Mouse (Mus musculus): ENCODE measurements around the gene Cys1. TPM values are rescaled to one million over a fixed set of nuclear protein-coding genes. Genes with fewer than 3 reads are reported as not detected.

Gene Cys1
- total RNA-seq, 2 experiments from 2014 or later = 18.0 to 19.7 TPM

DNA sequence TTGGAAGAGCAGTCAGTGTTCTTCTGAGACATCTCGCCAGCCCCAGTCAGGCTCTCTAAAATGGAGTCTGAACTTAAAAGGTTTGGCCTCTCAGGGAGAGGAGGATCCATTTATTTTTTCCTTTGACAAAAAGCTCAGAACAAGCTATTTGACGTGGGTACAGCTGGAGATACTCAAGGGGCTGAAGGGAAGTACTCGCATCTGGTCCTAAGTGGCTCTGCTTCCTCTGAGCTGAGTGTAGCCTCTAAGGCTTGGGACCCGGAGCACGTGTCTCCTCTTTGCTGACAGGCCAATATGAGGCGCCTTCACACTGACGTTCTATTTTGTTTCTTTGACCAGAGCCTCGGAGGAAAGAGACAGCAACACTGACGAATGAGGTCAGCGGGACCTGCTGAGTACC, 18.0 kb upstream of the Cys1 start:
- no peak for DNase-seq (ENCODE audit: low spot score in 2 of 2)

DNA sequence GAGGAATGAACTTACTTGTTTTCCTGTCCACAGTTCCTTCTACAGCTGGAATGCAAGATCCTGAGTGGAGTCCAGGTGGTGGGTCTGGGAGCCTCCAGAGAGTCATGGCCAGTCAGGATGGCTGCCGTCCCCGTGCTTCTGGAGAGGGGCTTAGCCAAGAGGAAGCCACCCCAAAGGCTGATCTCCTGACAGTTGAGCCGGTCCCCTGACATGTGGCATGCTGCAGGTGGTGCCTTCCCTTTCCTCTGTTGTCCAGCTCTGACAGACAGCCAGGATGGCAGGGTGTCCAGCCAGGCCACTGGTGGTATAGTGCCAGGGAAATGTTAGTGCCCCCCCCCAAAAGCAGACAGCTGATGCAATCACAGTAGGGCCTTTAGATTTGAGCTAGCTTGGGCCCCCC, 16.9 kb upstream of the Cys1 start:
- DNase-seq (ENCODE audit: low spot score in 2 of 2) = no peak

DNA sequence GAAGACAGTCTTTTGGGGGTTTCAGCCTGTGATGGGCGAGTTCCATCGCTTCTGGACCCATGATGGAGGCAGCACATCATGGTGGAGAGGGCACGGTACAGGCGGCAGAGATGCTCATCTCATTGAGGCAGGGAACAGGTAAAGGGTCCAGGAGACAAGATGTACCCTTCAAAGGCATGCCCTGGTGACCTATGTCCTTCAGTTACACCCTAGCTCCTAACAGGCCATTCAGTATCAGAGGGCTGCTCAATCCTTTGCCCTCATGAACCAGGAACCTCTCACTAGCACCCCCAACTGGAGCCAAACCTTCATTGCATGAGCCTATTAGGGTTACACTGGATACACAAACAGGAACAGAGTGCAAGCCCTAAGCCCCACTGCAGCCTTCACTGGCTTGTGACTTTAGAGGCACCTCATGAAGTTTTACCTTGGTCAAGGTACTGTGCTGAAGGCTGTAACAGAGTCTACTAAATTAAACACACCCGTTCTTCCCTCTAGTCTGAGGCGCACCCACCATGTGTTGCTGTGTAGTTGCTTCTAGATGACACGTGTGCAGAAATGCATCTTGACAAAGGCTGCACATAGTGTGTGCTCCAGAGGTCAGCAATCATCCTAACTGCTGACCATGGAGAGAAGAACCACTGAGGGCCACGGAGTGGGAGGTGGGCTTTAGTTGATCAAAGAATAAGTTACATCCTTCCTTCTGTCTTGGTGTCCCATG, 16.0 kb upstream of the Cys1 start:
- no peak for DNase-seq (ENCODE audit: low spot score in 2 of 2)

DNA sequence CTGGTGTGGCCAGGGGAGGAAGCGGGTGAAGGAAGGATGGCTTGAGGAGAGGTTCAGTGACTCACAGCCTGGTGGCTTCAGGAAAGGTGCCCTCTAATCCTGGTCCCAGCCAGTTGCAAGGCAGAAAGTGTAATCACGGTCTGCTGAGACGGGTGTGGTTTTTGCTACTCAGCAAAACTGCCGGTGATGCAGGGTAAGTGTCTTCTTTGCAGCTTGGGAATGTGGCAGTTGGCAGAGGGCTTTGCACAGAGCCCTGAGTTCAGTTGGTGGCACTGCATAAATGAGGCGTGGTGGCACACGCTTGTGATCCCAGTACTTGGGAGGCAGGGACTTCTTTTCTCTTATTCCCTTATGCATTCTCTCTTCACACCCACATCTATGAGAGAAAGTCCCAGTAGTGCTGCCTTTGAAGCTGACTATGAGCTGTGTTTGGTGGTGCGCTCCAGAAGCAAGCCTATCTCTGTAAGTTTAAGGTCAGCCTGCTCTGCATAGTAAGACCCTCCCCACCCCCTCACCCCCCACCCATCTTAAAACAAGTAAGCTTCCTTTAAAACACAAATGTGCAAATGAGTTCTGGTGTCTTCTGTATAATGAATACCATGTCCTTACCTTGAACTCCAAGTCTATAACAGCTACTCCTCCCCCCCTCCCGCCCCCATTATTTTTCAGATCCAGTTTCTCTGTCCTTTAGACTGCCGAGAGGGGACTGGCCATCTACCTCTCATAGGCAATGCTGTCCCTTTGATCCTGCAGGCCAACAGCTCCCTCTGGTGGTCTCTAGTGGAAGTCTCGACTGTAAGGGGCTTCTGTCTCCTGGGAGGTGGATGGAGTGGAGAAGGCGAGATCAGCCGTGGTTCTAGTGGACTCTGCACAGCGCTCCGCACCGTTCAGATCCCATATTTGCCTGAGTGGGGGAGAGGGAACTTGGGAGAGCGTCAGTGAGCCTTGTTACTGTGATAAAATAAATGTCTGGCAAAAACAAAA, 15.2 kb upstream of the Cys1 start:
- DNase-seq (ENCODE audit: low spot score in 2 of 2) = peak; percentile 83 to 92

DNA sequence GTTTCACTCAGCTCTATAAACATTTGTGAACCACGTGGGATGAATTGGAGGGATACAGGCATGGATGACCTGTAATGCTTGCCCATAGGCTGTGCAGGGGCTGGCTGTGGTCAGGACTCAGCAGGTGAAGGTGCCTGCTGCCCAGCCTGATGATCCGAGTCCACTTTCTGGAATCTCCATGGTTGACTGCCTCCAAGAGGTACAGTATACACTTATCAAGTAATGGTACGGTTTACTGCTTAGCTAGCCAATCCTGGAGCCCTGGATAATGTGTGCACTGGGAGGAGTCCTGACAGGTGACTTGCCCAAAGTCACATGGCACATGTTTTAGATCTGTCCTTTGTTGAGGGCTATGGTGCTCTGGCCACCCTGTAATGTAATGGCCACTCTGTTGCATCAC, 8.7 kb upstream of the Cys1 start:
- no peak for DNase-seq (ENCODE audit: low spot score in 2 of 2)

DNA sequence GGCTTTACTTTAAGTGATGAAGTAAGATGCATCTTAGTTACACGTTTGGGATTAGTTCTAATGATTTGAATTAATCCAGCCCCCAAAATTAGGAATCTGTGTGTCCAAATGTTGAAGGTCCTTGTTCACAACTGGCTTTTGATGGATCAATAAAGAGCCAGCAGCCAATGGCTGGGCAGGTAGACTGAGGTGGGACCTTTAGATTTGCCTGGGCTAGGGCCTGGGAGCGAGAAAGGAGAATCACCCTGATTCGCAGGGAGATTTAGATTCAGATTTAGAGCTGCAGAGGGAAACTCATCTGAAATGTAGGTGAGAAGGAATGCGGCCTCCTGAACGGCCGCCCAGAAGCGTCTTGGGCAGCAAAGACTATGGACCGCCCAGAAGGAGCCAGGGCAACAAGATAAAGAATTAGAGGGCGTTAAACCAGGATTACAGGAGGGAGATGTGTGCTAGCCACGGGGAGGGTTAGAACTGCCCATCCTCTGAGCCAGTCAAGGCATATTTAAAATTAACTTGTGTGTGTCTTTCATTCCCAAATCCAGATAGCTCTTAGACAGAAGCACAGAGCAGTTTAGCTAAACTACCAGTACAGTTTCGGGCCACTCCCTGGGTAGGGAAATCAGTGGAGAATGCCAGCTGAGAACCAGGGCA, 5.2 kb upstream of the Cys1 start:
- no peak for DNase-seq (ENCODE audit: low spot score in 2 of 2)

DNA sequence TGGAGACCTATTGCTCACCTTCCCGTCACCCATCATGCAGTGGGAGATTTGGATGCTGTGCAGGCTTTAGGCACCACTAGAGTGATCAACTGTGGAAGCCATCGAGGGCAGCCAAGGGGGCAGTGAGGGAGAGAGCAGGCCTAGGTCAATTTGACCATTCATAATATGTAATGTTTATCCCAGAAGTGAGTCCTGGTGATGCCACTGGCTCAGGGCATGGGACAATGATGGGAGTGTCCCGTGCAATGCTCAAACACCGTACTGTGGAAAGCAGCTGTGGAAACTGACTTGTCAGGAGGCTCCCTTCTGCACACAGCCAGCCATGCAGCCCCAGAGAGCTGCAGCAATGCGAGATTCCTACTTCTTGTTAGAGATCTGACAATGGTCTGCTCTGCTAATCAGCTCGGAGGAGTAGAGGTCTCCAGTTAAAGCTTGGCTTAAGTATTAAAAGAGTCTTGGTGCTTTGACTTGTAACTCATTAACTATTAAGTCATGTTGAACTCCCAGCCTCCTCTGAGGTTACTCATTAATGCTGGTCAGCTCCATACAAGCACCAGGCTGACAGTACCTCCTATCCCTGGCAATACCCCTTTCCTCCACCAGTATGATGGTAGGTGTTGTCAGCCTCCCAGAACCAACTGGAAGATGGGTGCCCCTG, 4.6 kb upstream of the Cys1 start:
- no peak for DNase-seq (ENCODE audit: low spot score in 2 of 2)

DNA sequence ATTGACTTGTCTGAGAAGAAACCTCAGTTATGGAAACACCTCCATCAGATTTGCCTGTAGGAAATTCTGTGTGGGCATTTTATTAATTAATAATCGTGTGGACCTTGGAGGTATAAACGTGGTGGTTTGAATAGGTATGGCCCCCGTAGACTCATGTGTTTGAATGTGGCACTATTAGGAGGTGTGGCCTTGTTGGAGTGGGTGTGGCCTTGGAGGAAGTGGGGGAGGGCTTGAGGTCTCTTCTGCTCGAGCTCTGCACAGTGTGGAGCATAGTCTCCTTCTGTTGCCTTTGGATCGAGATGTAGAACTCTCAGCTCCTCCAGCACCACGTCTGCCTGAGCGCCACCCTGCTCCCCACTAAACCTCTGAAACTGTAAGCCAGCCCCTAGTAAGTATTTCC, 1.8 kb upstream of the Cys1 start:
- no peak for DNase-seq (ENCODE audit: low spot score in 2 of 2)

DNA sequence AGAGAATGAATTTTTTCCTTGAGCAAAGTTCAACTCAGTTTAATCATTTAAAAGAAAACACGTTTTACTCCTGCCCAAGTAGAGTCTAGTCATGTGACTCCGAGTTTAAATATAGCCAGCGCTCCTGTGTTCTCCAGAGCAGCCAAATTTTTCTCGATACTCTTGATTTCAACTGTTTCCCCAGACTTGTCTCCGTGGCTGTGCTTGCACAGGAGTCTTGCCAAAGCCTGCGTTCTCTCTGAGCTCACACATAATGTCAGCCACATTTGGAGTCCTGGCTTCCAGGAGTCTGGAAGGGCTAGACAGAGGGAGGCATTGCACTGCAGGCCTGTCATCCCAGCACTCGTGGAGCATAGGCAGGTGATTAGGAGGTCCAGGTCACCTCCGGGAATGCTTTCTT, 950 bp upstream of the Cys1 start:
- peak; percentile 32 to 44 for DNase-seq (ENCODE audit: low spot score in 2 of 2)

DNA sequence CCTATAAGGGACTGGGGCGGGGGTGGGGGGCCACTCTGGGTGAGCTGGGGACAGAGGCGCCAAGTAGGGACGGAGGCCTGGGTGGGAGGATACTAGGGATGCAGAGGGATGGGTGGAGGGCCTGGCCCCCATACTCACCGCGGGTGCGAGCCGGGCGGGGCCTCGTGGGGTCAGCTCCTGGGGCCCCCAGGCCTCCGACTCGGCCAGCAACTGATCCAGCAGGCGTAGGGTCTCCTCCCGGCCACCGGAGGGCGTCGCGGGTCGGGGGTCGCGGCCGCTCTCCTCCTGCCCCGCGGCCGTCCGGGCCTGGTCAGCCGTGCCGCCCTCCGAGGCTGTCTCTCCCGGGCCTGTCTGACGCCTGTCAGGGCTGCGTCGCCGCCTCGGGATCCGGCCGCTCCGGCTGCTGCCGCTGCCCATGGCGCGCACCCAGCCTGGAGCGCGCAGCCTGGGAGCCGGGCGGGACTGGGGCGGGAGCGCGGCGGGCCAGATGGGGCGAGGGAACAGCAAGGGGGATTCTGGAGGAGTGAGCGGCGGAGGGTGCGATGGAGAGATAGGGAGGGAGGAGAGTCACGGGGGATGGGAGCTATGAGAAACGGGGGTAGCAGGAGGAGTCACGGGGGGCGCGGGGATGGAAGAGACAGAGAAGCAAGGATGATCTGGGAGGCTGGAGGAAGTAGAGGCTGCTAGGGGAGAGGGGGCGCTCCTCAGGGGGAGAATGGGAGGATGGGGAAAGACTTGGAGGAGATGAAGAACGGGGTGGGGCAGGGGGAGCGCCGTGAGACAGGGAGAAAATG, 924 bp downstream of the Cys1 start:
- peak; percentile 29 to 54 for DNase-seq (ENCODE audit: low spot score in 2 of 2)

DNA sequence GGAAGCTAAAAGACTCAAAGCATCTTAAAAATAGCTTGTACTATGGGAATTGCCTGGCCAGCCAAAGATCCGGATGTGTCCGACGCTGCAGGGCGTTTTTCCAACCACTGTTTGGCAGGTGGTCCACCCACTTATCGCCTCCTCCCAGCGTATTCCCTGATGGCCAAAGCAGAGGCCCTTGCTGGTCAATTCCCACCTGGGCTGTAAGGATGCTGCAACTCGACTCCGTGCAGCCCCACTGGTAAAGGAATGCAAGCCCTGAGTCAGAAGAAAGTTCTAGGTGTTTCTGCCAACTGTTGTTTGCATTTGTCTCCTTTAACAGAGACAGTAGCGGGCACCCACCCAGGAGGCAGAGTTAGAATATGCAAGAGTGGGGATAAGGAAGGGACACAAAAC, 1.5 kb downstream of the Cys1 start:
- DNase-seq (ENCODE audit: low spot score in 2 of 2) = peak; percentile 38 to 52

DNA sequence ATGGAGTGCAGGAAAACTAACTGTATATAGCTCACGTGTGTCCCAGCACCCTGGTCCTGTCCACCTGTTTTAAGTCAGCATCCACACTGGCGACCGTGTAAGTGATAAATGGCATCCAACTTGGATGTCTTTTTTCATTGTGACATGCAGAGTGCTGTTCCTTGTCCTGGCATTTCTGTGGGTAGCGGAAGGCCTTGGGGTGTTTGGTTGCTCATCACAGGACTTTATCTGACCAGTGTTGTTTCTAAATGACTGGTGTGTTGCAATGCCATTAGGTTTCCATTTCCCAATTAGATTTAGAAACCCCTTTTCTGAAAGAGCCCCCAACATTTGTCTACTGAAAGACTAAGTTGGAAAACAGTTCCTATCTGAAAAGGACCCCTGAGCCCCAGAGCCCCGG, 19.5 kb downstream of the Cys1 start:
- no peak for DNase-seq (ENCODE audit: low spot score in 2 of 2)

DNA sequence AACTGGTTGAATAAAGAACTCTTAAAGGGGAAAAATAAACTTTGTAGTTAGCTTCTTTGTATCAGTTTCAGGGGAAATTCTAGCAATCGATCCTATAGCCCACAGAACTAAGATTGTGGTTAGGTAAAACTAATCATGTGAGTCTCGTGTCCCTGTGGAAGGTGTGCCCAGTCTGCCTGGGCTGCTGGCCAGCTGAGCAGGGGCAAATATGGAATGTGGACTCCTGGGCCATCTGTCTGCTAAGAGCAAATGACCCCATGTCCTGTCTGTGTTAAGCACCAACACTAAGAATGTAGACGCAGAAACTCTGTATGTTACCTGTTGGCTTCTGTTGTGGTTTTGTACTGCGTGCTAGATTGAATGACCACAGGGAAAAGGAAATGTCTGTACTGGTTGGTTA, 20.5 kb downstream of the Cys1 start:
- no peak for DNase-seq (ENCODE audit: low spot score in 2 of 2)

DNA sequence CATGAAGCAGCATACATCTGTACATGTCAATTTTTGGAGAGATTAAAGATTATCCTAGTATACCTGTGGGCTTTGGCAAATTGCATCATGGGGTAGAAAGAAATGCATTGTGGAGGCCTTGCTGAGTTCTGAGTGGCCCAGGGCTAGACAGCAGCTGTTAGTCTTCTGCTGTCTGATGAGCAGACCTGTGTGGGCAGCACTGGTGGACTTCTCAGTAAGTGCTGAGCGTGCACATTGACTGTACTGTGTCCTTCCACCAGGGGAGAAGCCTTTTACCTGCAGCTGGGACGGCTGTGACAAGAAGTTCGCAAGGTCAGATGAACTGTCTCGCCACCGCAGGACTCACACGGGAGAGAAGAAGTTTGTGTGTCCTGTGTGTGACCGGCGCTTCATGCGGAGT, 21.7 kb downstream of the Cys1 start:
- DNase-seq (ENCODE audit: low spot score in 2 of 2) = no peak

DNA sequence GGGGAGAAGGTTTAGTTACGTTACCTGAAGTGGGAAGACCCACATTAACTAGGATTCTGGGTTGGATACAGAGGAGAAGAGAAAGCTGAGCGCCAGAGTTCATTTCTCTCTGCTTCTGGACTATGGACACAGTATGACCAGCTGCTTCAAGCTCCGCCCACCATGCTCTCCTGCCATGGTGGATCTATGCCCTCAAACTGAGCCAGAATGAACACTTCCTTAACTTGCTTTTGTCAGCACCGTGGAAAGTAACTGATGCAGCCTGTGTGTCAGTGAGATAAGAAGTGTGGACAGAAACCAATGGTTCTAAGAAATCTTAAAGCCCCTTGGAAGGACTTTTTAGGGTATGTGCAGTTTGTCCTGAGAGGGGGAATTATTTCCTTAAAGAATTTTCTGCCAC, 22.6 kb downstream of the Cys1 start:
- DNase-seq (ENCODE audit: low spot score in 2 of 2) = no peak

DNA sequence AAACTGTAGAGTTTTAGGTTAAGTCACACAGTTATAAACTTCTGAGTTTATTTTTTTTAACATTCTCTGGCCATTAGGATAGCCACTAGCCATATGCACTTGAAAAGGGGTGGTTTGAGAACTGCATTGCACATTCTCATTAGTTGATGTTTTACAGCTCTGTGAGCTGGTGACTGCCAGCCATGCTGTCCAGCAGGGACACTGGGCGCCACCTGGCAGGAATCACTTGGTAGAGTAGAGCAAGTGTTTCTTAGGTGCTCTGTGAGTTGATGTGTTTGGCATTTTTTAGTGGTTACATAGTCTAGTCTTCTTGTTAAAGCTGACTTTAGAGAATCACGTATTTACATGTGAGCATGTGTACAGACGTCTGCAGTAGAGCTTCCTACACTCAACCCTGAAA, 25.2 kb downstream of the Cys1 start:
- DNase-seq (ENCODE audit: low spot score in 2 of 2) = no peak

DNA sequence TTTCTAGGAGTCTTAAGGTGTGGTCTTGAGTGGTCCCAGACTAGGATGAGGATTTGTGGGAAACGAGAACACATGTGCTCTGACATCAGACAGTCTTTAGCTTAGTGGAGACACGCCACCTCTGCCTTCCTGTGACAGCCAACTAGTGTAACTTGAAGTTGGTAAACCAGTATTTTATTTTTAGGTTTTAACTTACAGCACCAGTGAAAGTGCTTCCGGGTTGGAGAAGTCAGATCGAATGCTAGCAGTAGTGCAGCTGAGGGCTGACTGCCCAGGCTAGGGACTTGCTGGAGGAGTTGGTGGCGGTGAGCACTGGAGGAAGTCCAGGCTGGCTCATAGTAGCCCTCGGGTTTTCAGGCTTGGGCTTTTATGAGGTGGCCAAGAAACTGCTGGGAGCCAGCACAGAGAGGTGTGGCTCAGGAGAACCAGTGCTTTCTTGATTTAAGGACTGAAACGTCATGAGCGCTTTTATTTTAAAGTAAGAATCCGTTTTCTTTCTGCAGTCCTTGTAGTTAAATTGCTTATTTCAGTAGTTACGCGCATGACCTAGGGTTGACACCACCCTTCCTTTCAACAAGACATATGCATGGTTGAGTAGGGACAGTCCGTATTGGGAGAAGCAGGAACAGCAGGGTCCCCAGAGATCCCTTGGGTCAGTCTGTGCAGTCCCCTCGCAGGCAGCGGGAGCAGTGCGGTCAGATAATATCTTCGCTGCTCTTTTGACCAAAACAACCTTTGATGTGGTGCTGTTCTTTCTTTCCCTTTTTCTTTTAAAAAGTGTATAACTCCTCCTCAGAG, 27.3 kb downstream of the Cys1 start:
- DNase-seq (ENCODE audit: low spot score in 2 of 2) = no peak

DNA sequence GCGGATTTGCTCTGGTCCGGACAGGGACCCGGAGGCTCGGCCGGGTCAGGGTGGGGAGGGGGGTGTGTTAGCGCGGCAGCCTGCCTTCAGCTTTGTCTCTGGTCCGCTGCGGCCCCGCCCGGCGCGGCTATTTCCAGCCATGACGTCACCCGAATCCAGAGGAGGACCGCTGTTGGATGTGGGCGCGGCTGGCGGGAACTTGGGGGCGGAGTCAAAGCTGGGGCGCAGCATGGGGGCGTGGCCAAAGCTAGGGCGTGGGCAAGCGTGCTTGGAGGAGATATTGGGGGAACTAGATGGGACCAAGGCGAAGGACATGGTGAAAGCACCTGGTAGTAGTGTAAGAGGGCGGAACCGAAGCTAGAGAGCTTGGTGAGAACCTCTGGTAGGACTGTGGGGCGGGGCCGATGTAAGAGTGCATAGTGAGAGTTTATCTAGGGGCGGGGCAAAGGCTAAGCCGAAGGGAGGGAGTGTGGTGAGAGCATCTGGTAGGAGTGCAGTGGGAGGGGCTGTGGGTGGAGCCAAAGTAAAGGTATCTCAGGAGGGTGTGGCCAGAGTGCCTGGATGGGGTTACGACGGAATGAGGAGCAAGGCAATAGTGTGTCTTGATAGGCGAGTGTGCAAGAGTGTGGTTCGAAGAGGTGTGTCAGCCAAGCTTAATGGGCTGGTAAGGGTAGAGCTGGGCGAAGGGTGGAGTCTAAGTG, 29.8 kb downstream of the Cys1 start:
- DNase-seq (ENCODE audit: low spot score in 2 of 2) = peak; percentile 92

DNA sequence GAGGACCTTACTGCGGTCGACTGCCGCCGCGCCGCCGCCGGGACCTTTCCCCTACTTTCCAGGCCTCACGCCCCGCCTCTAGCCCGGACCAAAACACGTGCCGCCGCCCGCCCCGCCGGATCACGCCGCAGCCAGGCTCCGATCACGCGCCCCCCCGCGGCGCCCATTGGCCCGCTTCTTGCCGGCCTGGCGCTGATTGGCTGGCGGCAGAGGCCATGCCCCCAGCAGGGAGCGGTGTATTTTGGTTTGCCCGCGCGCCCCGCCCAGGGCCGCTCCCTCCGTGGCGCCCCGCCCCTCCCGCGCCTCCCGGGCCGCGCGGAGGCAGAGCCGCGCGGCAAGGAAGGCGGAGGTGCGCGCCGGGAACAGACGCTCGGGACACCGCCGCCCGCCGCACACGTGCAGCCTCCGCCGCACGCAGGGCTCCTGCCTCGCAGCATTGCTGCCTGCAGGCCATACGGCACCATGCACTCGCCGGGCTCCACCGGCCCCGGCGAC, 30.5 kb downstream of the Cys1 start, which contains the start of gene Klf11:
Gene Klf11, plus strand, starts transcription at position 212 of the 495 bp plus-strand sequence.
- DNase-seq (ENCODE audit: low spot score in 2 of 2) = peak; percentile 96 to 98

All from left cerebral cortex, adult 18-20 months (tissue).